Mouse (Mus musculus): Measurements from ENCODE around the gene Lactbl1. TPM values are rescaled to one million over a fixed set of nuclear protein-coding genes. Genes with fewer than 3 reads are reported as not detected.

Lactbl1 gene
- polyA plus RNA-seq, 1 experiment from 2014 or later: 0.05 TPM

GRCm38 (mm10) chr4:136648922-136649479 is 26.6 kb downstream of the Lactbl1 start:
- Histone ChIP-seq H3K27ac (ENCODE audit: low read depth, low read length) (no peak overlapping the region), H3K36me3 (ENCODE audit: control insufficient read depth, insufficient read depth, low read length) (no peaks in the 10 kb centered on the region), H3K9me3 (ENCODE audit: control insufficient read depth, low read length) (no peaks in the 10 kb centered on the region), H3K9ac (ENCODE audit: low read depth, low read length) (peak overlapping the region; percentile 10; the same call in 1 of the 2 replicates), H3K4me3 (ENCODE audit: low read length) (no peak overlapping the region), H3K4me2 (ENCODE audit: low read length) (no peak overlapping the region), H3K4me1 (ENCODE audit: control insufficient read depth, insufficient read depth, low read depth, low read length) (peaks cover 19% of the 10 kb centered on the region), H3K27me3 (replicated peaks; ENCODE audit: control insufficient read depth, insufficient read depth, low read length) (no peaks in the 10 kb centered on the region)
- no peak for ATAC-seq
- WGBS: 24% methylated on average over 11 of the region's 11 CpGs

- H3K36me3 ChIP-seq (ENCODE audit: control insufficient read depth, insufficient read depth, low read length): no peaks in the 10 kb centered on the region
- no peaks in the 10 kb centered on the region for H3K27me3 ChIP-seq (replicated peaks; ENCODE audit: control insufficient read depth, insufficient read depth, low read length)
- H3K4me3 ChIP-seq (ENCODE audit: low read length): no peak overlapping the region
- no peak for ATAC-seq
- WGBS: 41% methylated on average over 13 of the region's 13 CpGs
- peaks cover 19% of the 10 kb centered on the region for H3K4me1 ChIP-seq (ENCODE audit: control insufficient read depth, insufficient read depth, low read depth, low read length)
- H3K27ac ChIP-seq (ENCODE audit: low read depth, low read length): no peak overlapping the region
- peak overlapping the region; percentile 10; the same call in 1 of the 2 replicates for H3K9ac ChIP-seq (ENCODE audit: low read depth, low read length)
- no peaks in the 10 kb centered on the region for H3K9me3 ChIP-seq (ENCODE audit: control insufficient read depth, low read length)
- H3K4me2 ChIP-seq (ENCODE audit: low read length): no peak overlapping the region
These were observed 27.2 kb downstream of the Lactbl1 start for GRCm38 (mm10) chr4:136649480-136650196.

- no peaks in the 10 kb centered on the region for H3K27me3 ChIP-seq (replicated peaks; ENCODE audit: control insufficient read depth, insufficient read depth, low read length)
- no peak for ATAC-seq
- H3K36me3 ChIP-seq (ENCODE audit: control insufficient read depth, insufficient read depth, low read length): no peaks in the 10 kb centered on the region
These were observed 27.8 kb downstream of the Lactbl1 start for GRCm38 (mm10) chr4:136650261-136650660.

GRCm38 (mm10) chr4:136651357-136651811 is 29.0 kb downstream of the Lactbl1 start:
- 59% methylated on average over 3 of the region's 3 CpGs for WGBS
- peaks cover 5% of the 10 kb centered on the region; the same call in 1 of the 2 replicates for H3K36me3 ChIP-seq (ENCODE audit: control insufficient read depth, insufficient read depth, low read length)
- H3K9ac ChIP-seq (ENCODE audit: low read depth, low read length): no peak overlapping the region
- H3K4me2 ChIP-seq (ENCODE audit: low read length): no peak overlapping the region
- ATAC-seq: peak; percentile 24; the same call in 1 of the 2 replicates
- peaks cover 19% of the 10 kb centered on the region for H3K4me1 ChIP-seq (ENCODE audit: control insufficient read depth, insufficient read depth, low read depth, low read length)
- no peaks in the 10 kb centered on the region for H3K27me3 ChIP-seq (replicated peaks; ENCODE audit: control insufficient read depth, insufficient read depth, low read length)
- no peaks in the 10 kb centered on the region for H3K9me3 ChIP-seq (ENCODE audit: control insufficient read depth, low read length)
- H3K27ac ChIP-seq (ENCODE audit: low read depth, low read length): peak overlapping the region; percentile 49
- no peak overlapping the region for H3K4me3 ChIP-seq (ENCODE audit: low read length)

More at GRCm38 (mm10) chr4:136650261-136650660, 27.8 kb downstream of the Lactbl1 start:
- no peak overlapping the region for H3K4me2 ChIP-seq (ENCODE audit: low read length)
- H3K4me1 ChIP-seq (ENCODE audit: control insufficient read depth, insufficient read depth, low read depth, low read length): peaks cover 19% of the 10 kb centered on the region
- H3K9me3 ChIP-seq (ENCODE audit: control insufficient read depth, low read length): no peaks in the 10 kb centered on the region
- H3K9ac ChIP-seq (ENCODE audit: low read depth, low read length): no peak overlapping the region
- H3K27ac ChIP-seq (ENCODE audit: low read depth, low read length): no peak overlapping the region
- H3K4me3 ChIP-seq (ENCODE audit: low read length): no peak overlapping the region
- WGBS: 79% methylated on average over 8 of the region's 8 CpGs

- Histone ChIP-seq H3K27ac (ENCODE audit: low read depth, low read length) (peak overlapping the region; percentile 63), H3K9me3 (ENCODE audit: control insufficient read depth, low read length) (no peaks in the 10 kb centered on the region), H3K4me3 (ENCODE audit: low read length) (no peak overlapping the region), H3K36me3 (ENCODE audit: control insufficient read depth, insufficient read depth, low read length) (peaks cover 5% of the 10 kb centered on the region; the same call in 1 of the 2 replicates), H3K4me1 (ENCODE audit: control insufficient read depth, insufficient read depth, low read depth, low read length) (peaks cover 19% of the 10 kb centered on the region), H3K4me2 (ENCODE audit: low read length) (no peak overlapping the region), H3K9ac (ENCODE audit: low read depth, low read length) (no peak overlapping the region), H3K27me3 (replicated peaks; ENCODE audit: control insufficient read depth, insufficient read depth, low read length) (no peaks in the 10 kb centered on the region)
- WGBS: 53% methylated on average over 13 of the region's 13 CpGs
- ATAC-seq: peak; percentile 54
These were observed 29.6 kb downstream of the Lactbl1 start for GRCm38 (mm10) chr4:136651882-136652527.

GRCm38 (mm10) chr4:136652528-136652910 is 30.1 kb downstream of the Lactbl1 start:
- Histone ChIP-seq H3K27ac (ENCODE audit: low read depth, low read length) (peak overlapping the region; percentile 63; the same call in 1 of the 2 replicates), H3K4me2 (ENCODE audit: low read length) (no peak overlapping the region), H3K27me3 (replicated peaks; ENCODE audit: control insufficient read depth, insufficient read depth, low read length) (no peaks in the 10 kb centered on the region), H3K4me3 (ENCODE audit: low read length) (no peak overlapping the region), H3K9me3 (ENCODE audit: control insufficient read depth, low read length) (no peaks in the 10 kb centered on the region), H3K4me1 (ENCODE audit: control insufficient read depth, insufficient read depth, low read depth, low read length) (peaks cover 19% of the 10 kb centered on the region), H3K36me3 (ENCODE audit: control insufficient read depth, insufficient read depth, low read length) (peaks cover 9% of the 10 kb centered on the region; the same call in 1 of the 2 replicates), H3K9ac (ENCODE audit: low read depth, low read length) (no peak overlapping the region)
- ATAC-seq: peak; percentile 37; the same call in 1 of the 2 replicates
- 43% methylated on average over 11 of the region's 11 CpGs for WGBS

- 67% methylated on average over 6 of the region's 6 CpGs for WGBS
- peaks cover 19% of the 10 kb centered on the region for H3K4me1 ChIP-seq (ENCODE audit: control insufficient read depth, insufficient read depth, low read depth, low read length)
- H3K4me2 ChIP-seq (ENCODE audit: low read length): no peak overlapping the region
- no peak overlapping the region for H3K9ac ChIP-seq (ENCODE audit: low read depth, low read length)
- no peaks in the 10 kb centered on the region for H3K9me3 ChIP-seq (ENCODE audit: control insufficient read depth, low read length)
- H3K27ac ChIP-seq (ENCODE audit: low read depth, low read length): peak overlapping the region; percentile 63
- no peak overlapping the region for H3K4me3 ChIP-seq (ENCODE audit: low read length)
- no peaks in the 10 kb centered on the region for H3K27me3 ChIP-seq (replicated peaks; ENCODE audit: control insufficient read depth, insufficient read depth, low read length)
- no peak for ATAC-seq
- peaks cover 10% of the 10 kb centered on the region; the same call in 1 of the 2 replicates for H3K36me3 ChIP-seq (ENCODE audit: control insufficient read depth, insufficient read depth, low read length)
These were observed 30.6 kb downstream of the Lactbl1 start for GRCm38 (mm10) chr4:136653019-136653418.

- no peak overlapping the region for H3K4me2 ChIP-seq (ENCODE audit: low read length)
- 83% methylated on average over 10 of the region's 10 CpGs for WGBS
- no peaks in the 10 kb centered on the region for H3K9me3 ChIP-seq (ENCODE audit: control insufficient read depth, low read length)
- ATAC-seq: no peak
- no peaks in the 10 kb centered on the region for H3K27me3 ChIP-seq (replicated peaks; ENCODE audit: control insufficient read depth, insufficient read depth, low read length)
- H3K36me3 ChIP-seq (ENCODE audit: control insufficient read depth, insufficient read depth, low read length): peaks cover 11% of the 10 kb centered on the region; the same call in 1 of the 2 replicates
- peak overlapping the region; percentile 9; the same call in 1 of the 2 replicates for H3K27ac ChIP-seq (ENCODE audit: low read depth, low read length)
- H3K4me3 ChIP-seq (ENCODE audit: low read length): no peak overlapping the region
- no peak overlapping the region; the same call in 1 of the 2 replicates for H3K9ac ChIP-seq (ENCODE audit: low read depth, low read length)
- H3K4me1 ChIP-seq (ENCODE audit: control insufficient read depth, insufficient read depth, low read depth, low read length): peaks cover 19% of the 10 kb centered on the region
These were observed 31.3 kb downstream of the Lactbl1 start for GRCm38 (mm10) chr4:136653692-136654234.

Data from hindbrain, embryonic 16.5 days (tissue).